Mouse (Mus musculus) liver, embryonic 14.5 days (tissue): Measurements from ENCODE around the gene Olfr66. TPM values are rescaled to one million over a fixed set of nuclear protein-coding genes. Genes with fewer than 3 reads are reported as not detected.

Source experiments
- ATAC-seq: fragments of 200-750 bp; cut with Nextera tagmentation; 2 replicates; pipeline ENCODE4 v1.8.0; 2017; ENCODE audit warnings: moderate number of reproducible peaks, mild to moderate bottlenecking, moderate library complexity; ENCODE audit not compliant: insufficient read depth
- DNase-seq, 3 experiments: peaks; one replicate each; pipeline ENCODE4 v3.0.0-alpha.2; 2012 to 2013; ENCODE audit warnings: low read depth in 3 of 3, low spot score in 3 of 3
- H3K27ac ChIP-seq: fragments of 300-500 bp; sonication (generic); 2 replicates; pipeline ENCODE4 v1.5.1; 2014; ENCODE audit warnings: moderate library complexity, mild to moderate bottlenecking, control low read depth, inconsistent platforms
- H3K27me3 ChIP-seq: fragments of 300-500 bp; sonication (generic); 2 replicates; pipeline ENCODE4 v1.6.1; 2014; ENCODE audit warnings: mild to moderate bottlenecking, low read length, moderate library complexity; ENCODE audit not compliant: control insufficient read depth, insufficient read depth
- H3K36me3 ChIP-seq: fragments of 300-500 bp; sonication (generic); replicated peaks from 2 replicates; pipeline ENCODE4 v1.6.1; 2014; ENCODE audit warnings: low read depth; ENCODE audit not compliant: control insufficient read depth, insufficient read depth
- H3K4me1 ChIP-seq, 2 experiments: fragments of 200-500 bp in 1 of 2; fragments of 300-500 bp in 1 of 2; sonication (generic) in 1 of 2; replicated peaks; 2 replicates each; pipeline ENCODE4 v1.6.1; 2012 to 2014; ENCODE audit warnings: antibody characterized with exemption in 1 of 2, inconsistent platforms in 1 of 2, low read length in 1 of 2; ENCODE audit not compliant: control insufficient read depth in 2 of 2, insufficient read depth in 2 of 2
- H3K4me2 ChIP-seq: fragments of 300-500 bp; sonication (generic); 2 replicates; pipeline ENCODE4 v1.6.1; 2014; ENCODE audit warnings: low read depth, mild to moderate bottlenecking, control low read depth, moderate library complexity
- H3K4me3 ChIP-seq, 2 experiments: fragments of 200-500 bp in 1 of 2; fragments of 300-500 bp in 1 of 2; sonication (generic) in 1 of 2; 2 replicates each; pipeline ENCODE4 v1.5.1; 2012 to 2014; ENCODE audit warnings: low read depth in 2 of 2, low read length in 2 of 2, mild to moderate bottlenecking in 2 of 2, control low read depth in 1 of 2, inconsistent platforms in 1 of 2, moderate library complexity in 1 of 2; ENCODE audit not compliant: insufficient read depth in 1 of 2
- H3K9ac ChIP-seq: fragments of 300-500 bp; sonication (generic); replicated peaks from 2 replicates; pipeline ENCODE4 v1.6.1; 2014; ENCODE audit warnings: mild to moderate bottlenecking, control low read depth, moderate library complexity
- H3K9me3 ChIP-seq: fragments of 300-500 bp; sonication (generic); 2 replicates; pipeline ENCODE4 v1.6.1; 2016; ENCODE audit warnings: low read length, mixed read lengths; ENCODE audit not compliant: control insufficient read depth
- CTCF ChIP-seq: IDR thresholded peaks from 2 replicates; pipeline ENCODE4 v1.5.1; 2016; ENCODE audit warnings: antibody characterized with exemption, low read depth, control low read depth
- EP300 ChIP-seq: IDR thresholded peaks from 2 replicates; pipeline ENCODE4 v1.6.1; 2016; ENCODE audit warnings: antibody characterized with exemption, low read depth
- WGBS: fragments of 180-500 bp; shearing (Covaris S2); extraction: QIAGEN DNeasy Blood & Tissue Kit; methylation state at CpG from one replicate; pipeline ENCODE4 v1.1.7; 2014; ENCODE audit not compliant: insufficient replicate concordance; 5-methylcytosine and 5-hydroxymethylcytosine counted together
- polyA plus RNA-seq, 2 experiments: library from polyadenylated mRNA; depleted of rRNA in 1 of 2; stranded (reverse) in 1 of 2; unstranded in 1 of 2; fragments of >200 nt; fragmentation: Nextera tagmentation in 1 of 2; extraction: Ambion mirVana in 1 of 2; gene quantifications; 2 replicates each; pipeline versions ENCODE4 v1.2.1 to v1.2.3; 2012 to 2014

The Olfr66 gene
- polyA plus RNA-seq (2012; rRNA removed) (0.03 TPM in 1 of 2 replicates, not detected in the other), polyA plus RNA-seq (2014; fragmentation: Nextera tagmentation; extraction: Ambion mirVana) (not detected in 2 replicates)

DNA sequence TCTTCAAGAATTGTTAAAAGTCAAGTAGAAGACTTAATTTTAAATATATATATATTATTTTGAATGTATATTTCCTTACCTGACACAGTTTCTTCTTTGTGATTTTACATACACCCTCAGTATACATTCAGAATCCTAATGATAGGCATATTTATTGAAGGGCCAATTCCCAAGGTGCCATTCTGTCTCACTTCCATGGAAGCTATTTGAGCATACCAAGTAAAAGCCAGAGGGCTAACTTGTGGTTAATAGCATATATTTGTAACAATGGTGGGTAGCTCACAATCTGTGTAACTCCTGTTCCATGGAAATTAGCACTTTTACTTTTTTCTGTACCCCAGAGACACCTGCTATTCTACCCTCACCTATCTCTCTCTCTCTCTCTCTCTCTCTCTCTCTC, at the start of gene Olfr66:
Olfr66 (minus strand) TSS at position 101 of the 400 bp plus-strand sequence.
- Histone ChIP-seq H3K9me3 (no peaks in the 10 kb centered on the region), H3K27ac (no peak within 1 kb of the TSS), H3K4me2 (no peak within 1 kb of the TSS), H3K27me3 (no peaks in the 10 kb centered on the region), H3K4me1 (no peaks in the 10 kb centered on the region; a peak in 2 of 4 replicates), H3K4me3 (no peak within 1 kb of the TSS), H3K9ac (no peak within 1 kb of the TSS), H3K36me3 (no peaks in the 10 kb centered on the region)
- no peak for DNase-seq
- no peak for ATAC-seq
- no peak for TF ChIP-seq EP300
- no peak for TF ChIP-seq CTCF

DNA sequence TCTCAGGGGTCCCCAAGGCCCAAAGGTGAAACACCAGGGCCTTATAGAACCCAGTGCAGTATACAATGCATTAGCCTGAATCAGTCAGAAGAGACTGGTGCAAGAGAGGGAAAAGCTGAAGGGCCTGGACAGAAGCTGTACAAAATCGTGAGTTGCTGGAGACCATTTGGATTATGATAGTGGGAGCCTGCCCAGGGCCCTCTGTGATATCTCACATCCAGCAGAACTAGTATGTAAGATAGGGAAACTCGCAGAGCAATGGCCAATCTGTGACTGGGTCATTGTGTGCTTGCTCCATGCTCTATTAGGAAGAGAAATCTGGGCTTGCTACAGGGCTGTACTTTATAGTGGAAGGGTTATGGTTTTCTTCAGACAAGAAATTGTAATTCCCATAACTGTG, 48.2 kb upstream of the Olfr66 start, which contains the start of gene Olfr632:
Olfr632 (plus strand) TSS at position 84 of the 400 bp plus-strand sequence.
- WGBS, result 25% methylated on average over 2 of the region's 2 CpGs
- Histone ChIP-seq H3K27me3 (no peaks in the 10 kb centered on the region), H3K4me1 (no peaks in the 10 kb centered on the region), H3K9me3 (no peaks in the 10 kb centered on the region), H3K27ac (no peak within 1 kb of the TSS), H3K36me3 (no peaks in the 10 kb centered on the region), H3K4me2 (no peak within 1 kb of the TSS), H3K4me3 (no peak within 1 kb of the TSS), H3K9ac (no peak within 1 kb of the TSS; the same call in 1 of the 2 replicates)
- ATAC-seq, result no peak
- no peak for DNase-seq
- TF ChIP-seq EP300 (no peak), CTCF (no peak)

DNA sequence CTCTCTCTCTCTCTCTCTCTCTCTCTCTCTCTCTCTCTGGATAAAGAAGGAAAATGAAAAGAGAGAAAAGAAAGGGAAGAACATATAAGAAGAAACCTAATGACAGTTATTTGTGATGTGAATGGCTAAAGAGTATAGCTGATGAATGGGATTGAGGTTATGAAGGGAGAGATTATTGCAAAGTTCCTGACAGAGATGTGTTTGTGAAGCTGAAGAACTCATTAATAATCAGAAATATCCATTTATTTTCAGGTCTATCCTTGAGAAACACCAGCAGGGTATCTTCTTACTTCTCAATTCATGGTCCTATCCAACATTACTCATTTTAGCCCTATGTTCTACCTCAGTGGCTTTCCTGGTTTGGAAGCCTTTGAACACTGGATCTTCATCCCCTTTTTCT, 42.5 kb upstream of the Olfr66 start, which contains the start of gene Olfr631:
Olfr631 (plus strand) TSS at position 301 of the 400 bp plus-strand sequence.
- ATAC-seq (no peak), DNase-seq (no peak)
- TF ChIP-seq EP300 (no peak), CTCF (no peak)
- H3K4me2 ChIP-seq, result no peak within 1 kb of the TSS
- H3K9me3 ChIP-seq, result no peaks in the 10 kb centered on the region
- H3K27ac ChIP-seq, result no peak within 1 kb of the TSS
- H3K9ac ChIP-seq, result no peak within 1 kb of the TSS
- H3K4me1 ChIP-seq, result no peaks in the 10 kb centered on the region
- no peak within 1 kb of the TSS for H3K4me3 ChIP-seq
- H3K27me3 ChIP-seq, result no peaks in the 10 kb centered on the region
- H3K36me3 ChIP-seq, result no peaks in the 10 kb centered on the region

GRCm38 (mm10) chr7:103915338-103915737, 29.3 kb upstream of the Olfr66 start:
- peak in 1 of 3 experiments; percentile 78 for DNase-seq
- no peak overlapping the region; a peak in 1 of 4 replicates for H3K4me3 ChIP-seq
- H3K27me3 ChIP-seq, result no peaks in the 10 kb centered on the region
- H3K4me2 ChIP-seq, result peak overlapping the region; percentile 58
- no peaks in the 10 kb centered on the region for H3K36me3 ChIP-seq
- peak; percentile 92 for ATAC-seq
- H3K9me3 ChIP-seq, result no peaks in the 10 kb centered on the region
- TF ChIP-seq CTCF (no peak), EP300 (peak; percentile 98)
- H3K4me1 ChIP-seq, result peaks cover 51 to 53% of the 10 kb centered on the region in 2 experiments
- H3K27ac ChIP-seq, result peak overlapping the region; percentile 86
- H3K9ac ChIP-seq, result peak overlapping the region; percentile 41

GRCm38 (mm10) chr7:103912969-103913511, 27.0 kb upstream of the Olfr66 start:
- ATAC-seq, result peak; percentile 31
- Histone ChIP-seq H3K4me1 (peaks cover 67 to 68% of the 10 kb centered on the region in 2 experiments), H3K4me2 (peak overlapping the region; percentile 43), H3K9me3 (no peaks in the 10 kb centered on the region), H3K27me3 (no peaks in the 10 kb centered on the region), H3K9ac (peak overlapping the region; percentile 44), H3K4me3 (peak overlapping the region in 1 of 2 experiments; percentile 24; a peak in 1 of 4 replicates), H3K27ac (peak overlapping the region; percentile 43), H3K36me3 (no peaks in the 10 kb centered on the region)
- peak; percentile 70 to 77 (median 73) for DNase-seq
- peak; percentile 83 for TF ChIP-seq EP300
- peak; percentile 91 for TF ChIP-seq CTCF
- 22% methylated on average over 8 of the region's 8 CpGs for WGBS
